Mouse (Mus musculus) kidney, postnatal 0 days (tissue): ENCODE measurements at regions not wholly inside any gene's neighbourhood (a gene's known extent, or its start where the extent isn't known, plus 50 kb on each side); places are given as distances from the start of the nearest gene placed in this dataset.

Experiments
- ATAC-seq: fragments of 200-750 bp; cut with Nextera tagmentation; replicated peaks from 2 replicates; pipeline ENCODE4 v1.8.0; 2017; ENCODE audit warnings: low read depth, moderate number of reproducible peaks, moderate TSS enrichment, moderate library complexity; ENCODE audit not compliant: low FRiP score
- DNase-seq: peaks from one replicate; pipeline ENCODE4 v3.0.0-alpha.2; 2016; ENCODE audit warnings: low spot score
- H3K27ac ChIP-seq: fragments of 300-500 bp; sonication (generic); 2 replicates; pipeline ENCODE4 v1.5.1; 2014; ENCODE audit warnings: mild to moderate bottlenecking
- H3K27me3 ChIP-seq: fragments of 300-500 bp; sonication (generic); 2 replicates; pipeline ENCODE4 v1.6.1; 2014; ENCODE audit warnings: low read length, mixed read lengths; ENCODE audit not compliant: insufficient read depth
- H3K36me3 ChIP-seq: fragments of 300-500 bp; sonication (generic); 2 replicates; pipeline ENCODE4 v1.6.1; 2014; ENCODE audit warnings: low read length, mixed read lengths; ENCODE audit not compliant: insufficient read depth
- H3K4me1 ChIP-seq: fragments of 300-500 bp; sonication (generic); replicated peaks from 2 replicates; pipeline ENCODE4 v1.6.1; 2014; ENCODE audit warnings: antibody characterized with exemption, low read length, mixed read lengths; ENCODE audit not compliant: insufficient read depth
- H3K4me2 ChIP-seq: fragments of 300-500 bp; sonication (generic); 2 replicates; pipeline ENCODE4 v1.6.1; 2014; ENCODE audit warnings: mild to moderate bottlenecking, low read length, moderate library complexity, mixed read lengths
- H3K4me3 ChIP-seq: fragments of 300-500 bp; sonication (generic); replicated peaks from 2 replicates; pipeline ENCODE4 v1.5.1; 2014; ENCODE audit warnings: low read depth, low read length
- H3K9ac ChIP-seq: fragments of 300-500 bp; sonication (generic); 2 replicates; pipeline ENCODE4 v1.6.1; 2014; ENCODE audit warnings: low read depth, low read length
- H3K9me3 ChIP-seq: fragments of 300-500 bp; sonication (generic); replicated peaks from 2 replicates; pipeline ENCODE4 v1.6.1; 2016; ENCODE audit warnings: low read length, inconsistent platforms, mixed read lengths
- CTCF ChIP-seq: IDR thresholded peaks from 2 replicates; pipeline ENCODE4 v1.5.1; 2016; ENCODE audit warnings: antibody characterized with exemption, low read depth, mild to moderate bottlenecking, moderate library complexity
- WGBS: fragments of 180-500 bp; shearing (Covaris S2); extraction: QIAGEN DNeasy Blood & Tissue Kit; methylation state at CpG from one replicate; pipeline ENCODE4 v1.1.7; 2014; 5-methylcytosine and 5-hydroxymethylcytosine counted together

DNA sequence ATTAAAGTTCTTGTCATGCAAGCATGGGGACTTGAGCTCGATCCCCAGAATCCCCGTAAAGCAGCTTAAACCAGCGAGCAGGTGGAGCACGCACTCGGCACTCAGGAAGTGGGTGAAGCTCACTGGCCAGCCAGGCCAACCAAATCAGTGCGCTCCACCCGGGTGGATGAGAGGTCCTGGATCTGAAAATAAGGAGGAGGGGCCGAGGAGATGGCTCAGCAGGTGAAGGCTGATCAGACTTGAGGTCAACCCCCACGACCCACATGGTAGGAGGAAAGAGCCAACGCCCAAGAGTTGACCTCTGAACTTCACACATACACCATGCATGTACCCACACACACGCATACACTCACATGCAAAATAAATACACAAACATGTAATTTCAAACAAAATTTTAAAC lies 120.8 kb downstream of the Inhbb start:
- H3K36me3 ChIP-seq = no peaks in the 10 kb centered on the region
- H3K4me1 ChIP-seq = no peaks in the 10 kb centered on the region
- WGBS = 86% methylated on average over 11 of the region's 11 CpGs
- H3K27me3 ChIP-seq = no peaks in the 10 kb centered on the region
- H3K4me2 ChIP-seq = no peak overlapping the region
- ATAC-seq (no peak), DNase-seq (no peak)
- no peak overlapping the region for H3K4me3 ChIP-seq
- H3K9ac ChIP-seq = no peak overlapping the region
- TF ChIP-seq CTCF = no peak
- no peak overlapping the region for H3K27ac ChIP-seq
- no peaks in the 10 kb centered on the region for H3K9me3 ChIP-seq

DNA sequence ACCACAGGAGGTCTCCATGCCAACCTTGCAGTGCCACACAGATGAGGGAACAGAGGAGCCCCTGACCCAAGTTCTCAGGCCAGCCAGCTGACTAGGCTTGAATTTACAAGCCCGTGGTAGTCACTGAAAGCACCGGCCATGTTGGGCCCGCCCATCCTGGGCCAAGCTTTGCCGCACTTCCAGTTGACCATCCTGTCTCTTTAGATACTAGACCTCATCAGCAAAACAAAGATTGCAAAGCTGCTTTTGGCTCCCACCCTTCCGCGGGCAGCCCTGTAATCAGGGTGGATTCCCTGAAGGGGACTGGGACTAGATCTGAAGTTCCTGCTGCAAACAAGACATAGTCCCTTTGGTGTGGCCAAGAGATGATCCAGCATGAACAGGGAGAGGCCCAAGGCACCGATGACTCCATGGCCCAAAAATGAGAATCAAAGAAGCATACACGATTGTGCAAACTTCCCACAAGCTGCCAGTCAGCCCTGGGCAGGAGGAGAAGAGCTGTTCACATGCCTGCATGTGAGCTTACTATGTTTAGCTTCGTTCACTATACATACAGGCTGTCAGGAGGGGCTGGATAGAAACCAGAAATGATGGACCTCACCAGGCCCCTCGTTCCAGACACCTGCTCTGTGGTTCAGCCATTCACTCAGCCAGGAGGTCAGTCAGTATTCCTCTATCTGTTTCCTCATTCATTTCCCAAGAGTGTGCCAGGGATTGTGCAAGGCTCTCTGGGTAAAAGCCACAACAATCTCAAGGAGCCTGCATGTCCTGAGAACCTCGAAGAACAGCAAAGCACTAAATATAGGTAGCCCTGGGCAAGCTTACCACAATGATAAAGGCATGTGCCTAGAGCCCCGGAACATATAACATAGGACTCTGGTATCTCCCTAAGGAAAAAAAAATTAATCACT lies 122.0 kb downstream of the Inhbb start:
- Histone ChIP-seq H3K9me3 (no peaks in the 10 kb centered on the region), H3K36me3 (no peaks in the 10 kb centered on the region), H3K27ac (no peak overlapping the region), H3K4me1 (no peaks in the 10 kb centered on the region), H3K4me2 (no peak overlapping the region), H3K27me3 (no peaks in the 10 kb centered on the region), H3K9ac (no peak overlapping the region), H3K4me3 (no peak overlapping the region)
- ATAC-seq (no peak), DNase-seq (no peak)
- 81% methylated on average over 12 of the region's 12 CpGs for WGBS
- no peak for TF ChIP-seq CTCF

DNA sequence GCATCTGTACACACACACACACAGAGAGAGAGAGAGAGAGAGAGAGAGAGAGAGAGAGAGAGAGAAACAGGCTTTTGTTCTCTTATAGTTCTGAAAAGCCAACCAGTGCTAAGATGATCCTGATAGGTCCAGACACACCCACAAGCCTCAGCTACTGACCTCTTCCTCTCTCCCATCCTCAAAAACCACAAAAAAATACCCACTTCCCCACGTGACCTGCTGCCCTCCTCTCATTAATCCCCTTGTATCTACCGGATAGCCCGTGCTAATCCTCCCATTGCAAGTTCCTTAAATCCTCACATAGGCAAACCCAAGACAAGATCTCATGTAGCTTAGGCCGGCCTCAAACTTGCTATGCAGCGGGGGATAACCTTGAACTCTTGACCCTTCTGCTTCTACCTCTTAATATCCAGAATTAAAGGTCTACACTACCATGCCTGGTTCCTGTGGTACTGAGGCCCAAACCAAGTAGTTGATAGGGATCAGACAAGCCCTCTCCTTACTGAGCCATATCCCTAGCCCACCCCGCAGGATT lies 123.3 kb downstream of the Inhbb start:
- Histone ChIP-seq H3K9ac (no peak overlapping the region), H3K4me1 (no peaks in the 10 kb centered on the region), H3K27me3 (no peaks in the 10 kb centered on the region), H3K36me3 (no peaks in the 10 kb centered on the region), H3K4me2 (no peak overlapping the region), H3K27ac (no peak overlapping the region), H3K4me3 (no peak overlapping the region), H3K9me3 (no peaks in the 10 kb centered on the region)
- WGBS = 81% methylated on average over 6 of the region's 6 CpGs
- DNase-seq (no peak), ATAC-seq (no peak)
- no peak for TF ChIP-seq CTCF

DNA sequence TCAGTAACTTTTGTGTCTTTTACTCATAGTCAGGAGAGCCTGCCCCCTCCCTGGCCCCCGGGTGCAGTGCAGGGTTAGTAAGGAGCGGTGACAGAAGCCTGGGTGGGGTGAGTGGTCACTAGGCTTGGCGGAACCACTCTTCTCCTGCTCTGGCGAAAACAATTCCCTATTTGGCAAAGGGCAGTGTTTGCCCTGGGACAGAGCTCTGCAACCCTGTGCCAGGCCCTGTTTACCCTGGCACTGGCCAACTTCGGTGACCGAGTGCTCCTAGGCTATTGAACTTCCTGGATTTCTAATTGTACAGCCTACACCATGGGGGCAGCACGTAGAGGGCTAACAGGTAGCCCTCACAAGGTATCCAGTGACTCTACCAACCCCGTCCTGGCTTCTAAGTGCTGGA lies 126.9 kb downstream of the Inhbb start:
- no peak overlapping the region for H3K27ac ChIP-seq
- no peaks in the 10 kb centered on the region for H3K27me3 ChIP-seq
- TF ChIP-seq CTCF = no peak
- H3K4me3 ChIP-seq = no peak overlapping the region
- ATAC-seq = no peak
- H3K36me3 ChIP-seq = no peaks in the 10 kb centered on the region
- H3K4me1 ChIP-seq = no peaks in the 10 kb centered on the region
- WGBS = 84% methylated on average over 8 of the region's 8 CpGs
- H3K9me3 ChIP-seq = no peaks in the 10 kb centered on the region
- H3K9ac ChIP-seq = no peak overlapping the region
- no peak for DNase-seq
- no peak overlapping the region for H3K4me2 ChIP-seq

DNA sequence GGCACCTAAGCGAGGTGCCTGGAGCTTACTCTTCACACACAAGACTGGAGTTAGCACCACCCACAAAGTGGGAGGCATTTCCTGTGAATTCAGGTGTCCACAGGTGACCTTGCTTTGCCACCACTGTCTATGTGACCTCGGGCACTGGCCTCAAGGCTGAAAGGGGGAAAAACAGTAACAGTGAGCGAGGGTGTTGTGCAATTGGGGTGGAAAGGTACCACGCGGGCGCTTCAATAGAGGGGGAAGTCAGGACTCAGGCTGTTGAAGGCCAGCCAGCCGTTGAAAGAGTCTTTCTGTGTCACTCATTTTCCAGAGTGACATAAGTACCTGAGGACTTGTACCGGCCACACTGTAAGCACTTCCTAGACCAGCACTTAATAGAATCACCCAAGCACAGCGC lies 128.2 kb downstream of the Inhbb start:
- WGBS = 66% methylated on average over 9 of the region's 9 CpGs
- DNase-seq = no peak
- H3K36me3 ChIP-seq = no peaks in the 10 kb centered on the region
- no peaks in the 10 kb centered on the region for H3K27me3 ChIP-seq
- H3K4me2 ChIP-seq = no peak overlapping the region
- no peaks in the 10 kb centered on the region for H3K4me1 ChIP-seq
- ATAC-seq = peak; percentile 49; the same call in 1 of the 2 replicates
- no peaks in the 10 kb centered on the region for H3K9me3 ChIP-seq
- H3K4me3 ChIP-seq = no peak overlapping the region
- H3K9ac ChIP-seq = no peak overlapping the region
- H3K27ac ChIP-seq = no peak overlapping the region
- TF ChIP-seq CTCF = no peak

DNA sequence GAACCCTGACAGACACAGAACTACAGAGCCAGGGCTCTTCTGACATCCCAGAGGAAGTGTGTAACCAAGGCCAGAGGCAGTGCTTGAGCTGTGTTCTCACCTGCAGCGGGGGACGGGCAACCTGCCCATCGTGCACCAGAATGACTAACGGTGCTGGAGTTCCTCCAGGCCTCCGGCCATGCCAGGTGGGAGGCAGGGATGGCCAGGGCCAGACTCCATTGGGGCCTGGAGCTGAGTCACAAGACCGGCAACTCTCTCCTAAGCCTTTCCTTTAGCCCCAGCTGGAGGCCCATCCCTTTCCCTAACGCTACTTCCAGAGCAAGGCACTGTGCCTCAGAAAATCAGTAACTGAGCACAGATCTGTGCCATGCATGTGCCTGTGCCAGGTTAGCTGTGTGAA lies 129.8 kb downstream of the Inhbb start:
- TF ChIP-seq CTCF = no peak
- Histone ChIP-seq H3K4me2 (no peak overlapping the region), H3K4me1 (no peaks in the 10 kb centered on the region), H3K36me3 (no peaks in the 10 kb centered on the region), H3K9me3 (no peaks in the 10 kb centered on the region), H3K27ac (no peak overlapping the region), H3K4me3 (no peak overlapping the region), H3K27me3 (no peaks in the 10 kb centered on the region), H3K9ac (no peak overlapping the region)
- DNase-seq = no peak
- 67% methylated on average over 7 of the region's 7 CpGs for WGBS
- ATAC-seq = no peak
